Mouse (Mus musculus) neural tube, embryonic 15.5 days (tissue): ENCODE measurements around the gene 1700056E22Rik. TPM values are rescaled to one million over a fixed set of nuclear protein-coding genes. Genes with fewer than 3 reads are reported as not detected.

Source experiments
- ATAC-seq: fragments of 200-750 bp; cut with Nextera tagmentation; 2 replicates; pipeline ENCODE4 v1.8.0; 2017; ENCODE audit warnings: mild to moderate bottlenecking, moderate TSS enrichment, moderate library complexity; ENCODE audit not compliant: low FRiP score
- H3K27ac ChIP-seq: fragments of 300-500 bp; sonication (generic); replicated peaks from 2 replicates; pipeline ENCODE4 v1.5.1; 2015; ENCODE audit warnings: mild to moderate bottlenecking, inconsistent platforms
- H3K27me3 ChIP-seq: fragments of 300-500 bp; sonication (generic); replicated peaks from 2 replicates; pipeline ENCODE4 v1.6.1; 2015; ENCODE audit warnings: inconsistent platforms
- H3K36me3 ChIP-seq: fragments of 300-500 bp; sonication (generic); 2 replicates; pipeline ENCODE4 v1.6.1; 2015; ENCODE audit warnings: inconsistent platforms
- H3K4me1 ChIP-seq: fragments of 300-500 bp; sonication (generic); 2 replicates; pipeline ENCODE4 v1.6.1; 2015; ENCODE audit warnings: inconsistent platforms
- H3K4me2 ChIP-seq: fragments of 300-500 bp; sonication (generic); 2 replicates; pipeline ENCODE4 v1.6.1; 2015; ENCODE audit warnings: inconsistent platforms, mild to moderate bottlenecking, moderate library complexity
- H3K4me3 ChIP-seq: fragments of 300-500 bp; sonication (generic); replicated peaks from 2 replicates; pipeline ENCODE4 v1.5.1; 2015; ENCODE audit warnings: mild to moderate bottlenecking, inconsistent platforms
- H3K9ac ChIP-seq: fragments of 300-500 bp; sonication (generic); replicated peaks from 2 replicates; pipeline ENCODE4 v1.6.1; 2015; ENCODE audit warnings: mild to moderate bottlenecking, inconsistent platforms
- H3K9me3 ChIP-seq: fragments of 300-500 bp; sonication (generic); replicated peaks from 2 replicates; pipeline ENCODE4 v1.6.1; 2016; ENCODE audit warnings: inconsistent platforms
- WGBS: fragments of 180-500 bp; shearing (Covaris S2); methylation state at CpG from one replicate; pipeline ENCODE4 v1.1.7; 2015; ENCODE audit warnings: mixed read lengths; 5-methylcytosine and 5-hydroxymethylcytosine counted together
- polyA plus RNA-seq: library from polyadenylated mRNA; unstranded; fragments of >200 nt; fragmentation: Nextera tagmentation; extraction: Ambion mirVana; gene quantifications from 2 replicates; pipeline ENCODE4 v1.2.1, GENCODE M21; 2015

Gene 1700056E22Rik
- polyA plus RNA-seq, 1 experiment from 2014 or later = 0.91 TPM

- Histone ChIP-seq H3K4me2 (no peak overlapping the region), H3K27me3 (no peaks in the 10 kb centered on the region), H3K36me3 (peaks cover 4% of the 10 kb centered on the region; the same call in 1 of the 2 replicates), H3K4me3 (no peak overlapping the region), H3K4me1 (peaks cover 7% of the 10 kb centered on the region; the same call in 1 of the 2 replicates), H3K9me3 (no peaks in the 10 kb centered on the region), H3K9ac (no peak overlapping the region), H3K27ac (no peak overlapping the region)
- WGBS = 87% methylated on average over 7 of the region's 7 CpGs
- no peak for ATAC-seq
These were observed 30.2 kb upstream of the 1700056E22Rik start for GRCm38 (mm10) chr1:184064306-184064705.

- no peak overlapping the region for H3K27ac ChIP-seq
- no peaks in the 10 kb centered on the region for H3K9me3 ChIP-seq
- H3K4me2 ChIP-seq = no peak overlapping the region
- 87% methylated on average over 1 of the region's 1 CpGs for WGBS
- H3K4me3 ChIP-seq = no peak overlapping the region
- no peak overlapping the region for H3K9ac ChIP-seq
- ATAC-seq = no peak
- H3K27me3 ChIP-seq = no peaks in the 10 kb centered on the region
- H3K4me1 ChIP-seq = peaks cover 7% of the 10 kb centered on the region; the same call in 1 of the 2 replicates
- no peaks in the 10 kb centered on the region for H3K36me3 ChIP-seq
These were observed 27.8 kb upstream of the 1700056E22Rik start for GRCm38 (mm10) chr1:184061901-184062300.

GRCm38 (mm10) chr1:184060828-184061734, 27.0 kb upstream of the 1700056E22Rik start:
- 79% methylated on average over 4 of the region's 4 CpGs for WGBS
- Histone ChIP-seq H3K9ac (no peak overlapping the region), H3K4me1 (peaks cover 6% of the 10 kb centered on the region; the same call in 1 of the 2 replicates), H3K27ac (no peak overlapping the region), H3K27me3 (no peaks in the 10 kb centered on the region), H3K4me2 (no peak overlapping the region), H3K9me3 (no peaks in the 10 kb centered on the region), H3K36me3 (no peaks in the 10 kb centered on the region), H3K4me3 (no peak overlapping the region)
- ATAC-seq = no peak

DNA sequence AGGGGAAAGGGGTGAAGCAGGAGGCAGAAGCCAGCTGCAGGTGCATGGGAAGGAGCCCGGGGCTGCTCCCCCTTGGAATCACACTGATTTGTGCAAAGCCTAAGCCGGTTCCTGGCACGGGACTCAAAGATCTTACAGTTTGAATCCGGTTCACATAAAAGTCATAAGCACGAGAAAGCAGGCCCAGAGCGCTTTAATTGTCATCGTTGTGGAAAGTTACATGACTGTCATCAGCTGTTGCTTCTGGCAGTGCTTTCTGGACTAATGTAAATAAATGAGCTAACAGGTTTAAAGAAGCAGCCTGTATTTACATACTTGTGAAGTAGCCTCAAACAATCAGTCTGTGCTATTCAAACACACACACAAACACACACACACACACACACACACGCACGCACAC, 26.3 kb upstream of the 1700056E22Rik start:
- H3K9me3 ChIP-seq = no peaks in the 10 kb centered on the region
- no peak overlapping the region for H3K4me2 ChIP-seq
- H3K27ac ChIP-seq = no peak overlapping the region
- no peaks in the 10 kb centered on the region for H3K36me3 ChIP-seq
- no peaks in the 10 kb centered on the region for H3K4me1 ChIP-seq
- H3K9ac ChIP-seq = no peak overlapping the region
- whole genome bisulfite sequencing = 73% methylated on average over 9 of the region's 9 CpGs
- ATAC-seq = no peak
- no peak overlapping the region for H3K4me3 ChIP-seq
- no peaks in the 10 kb centered on the region for H3K27me3 ChIP-seq

DNA sequence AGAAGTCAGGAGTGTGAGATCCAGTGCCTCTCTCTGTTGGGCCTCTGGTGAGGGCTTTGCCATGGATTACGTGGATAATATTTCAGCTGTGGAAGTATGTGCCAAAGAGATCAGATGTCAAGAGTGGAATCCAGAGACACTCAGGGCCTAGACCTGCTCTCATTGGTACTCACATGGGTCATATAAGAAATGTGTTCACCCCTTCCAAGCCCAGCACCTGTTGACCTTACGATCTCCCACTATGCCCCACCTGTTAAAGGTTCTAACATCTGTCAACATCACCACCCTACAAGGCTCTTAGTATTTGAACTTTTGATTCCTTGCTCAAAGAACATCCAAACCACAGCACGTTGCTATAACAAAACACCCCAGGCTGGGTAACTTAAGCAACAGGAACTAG, 25.7 kb upstream of the 1700056E22Rik start:
- Histone ChIP-seq H3K4me3 (no peak overlapping the region), H3K9ac (no peak overlapping the region), H3K9me3 (no peaks in the 10 kb centered on the region), H3K4me2 (no peak overlapping the region), H3K4me1 (no peaks in the 10 kb centered on the region), H3K27me3 (no peaks in the 10 kb centered on the region), H3K27ac (no peak overlapping the region), H3K36me3 (no peaks in the 10 kb centered on the region)
- 95% methylated on average over 3 of the region's 3 CpGs for WGBS
- no peak for ATAC-seq

DNA sequence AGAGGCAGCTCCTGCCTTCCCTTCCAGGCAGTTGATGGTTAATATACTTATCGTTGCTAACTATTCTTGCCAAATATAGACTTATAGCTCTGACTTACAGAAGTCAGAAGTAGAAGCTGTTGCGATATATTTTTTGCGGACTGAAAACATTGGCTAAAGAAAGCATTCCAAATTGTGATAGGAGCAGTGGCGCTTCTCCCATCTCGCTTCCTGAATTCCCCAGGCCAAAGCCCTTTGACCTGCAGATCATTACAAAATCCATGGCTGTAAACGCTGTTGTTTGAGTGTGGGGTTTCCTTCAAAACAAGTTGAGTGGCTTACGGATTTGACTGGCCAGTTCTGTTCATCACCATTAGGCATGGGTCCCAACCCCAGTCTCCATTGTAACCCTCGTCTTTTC, 24.1 kb upstream of the 1700056E22Rik start:
- Histone ChIP-seq H3K4me2 (no peak overlapping the region), H3K36me3 (no peaks in the 10 kb centered on the region), H3K4me3 (no peak overlapping the region), H3K27me3 (no peaks in the 10 kb centered on the region), H3K9ac (no peak overlapping the region), H3K9me3 (no peaks in the 10 kb centered on the region), H3K4me1 (no peaks in the 10 kb centered on the region), H3K27ac (no peak overlapping the region)
- no peak for ATAC-seq
- 85% methylated on average over 8 of the region's 8 CpGs for WGBS

- no peaks in the 10 kb centered on the region for H3K27me3 ChIP-seq
- no peaks in the 10 kb centered on the region for H3K36me3 ChIP-seq
- WGBS = 79% methylated on average over 2 of the region's 2 CpGs
- H3K27ac ChIP-seq = no peak overlapping the region
- no peak for ATAC-seq
- no peak overlapping the region for H3K4me3 ChIP-seq
- H3K9ac ChIP-seq = no peak overlapping the region
- no peak overlapping the region for H3K4me2 ChIP-seq
- no peaks in the 10 kb centered on the region for H3K9me3 ChIP-seq
- H3K4me1 ChIP-seq = 0 out of 2 replicates have a peak, but pooled peaks cover 6% of the 10 kb centered on the region
These were observed 20.1 kb upstream of the 1700056E22Rik start for GRCm38 (mm10) chr1:184054176-184054575.

DNA sequence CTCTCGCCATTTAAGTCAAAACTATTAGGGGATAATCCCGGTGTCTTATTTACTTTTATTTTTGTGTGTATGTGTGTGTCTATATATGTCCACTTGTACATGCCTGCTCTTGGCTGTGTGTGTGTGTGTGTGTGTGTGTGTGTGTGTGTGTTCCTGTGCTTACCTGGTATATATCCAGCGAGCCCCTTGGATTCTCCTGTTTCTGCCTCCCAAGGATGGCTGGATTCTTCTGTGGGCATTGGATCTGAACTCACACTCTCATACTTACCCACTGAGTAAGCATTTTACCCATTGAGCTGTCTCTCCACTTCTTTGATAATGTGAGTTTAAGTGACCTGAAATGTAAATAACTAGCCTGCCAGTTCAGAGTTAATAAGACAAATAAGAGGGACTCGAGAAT, 19.6 kb upstream of the 1700056E22Rik start:
- Histone ChIP-seq H3K27me3 (no peaks in the 10 kb centered on the region), H3K27ac (no peak overlapping the region), H3K9ac (no peak overlapping the region), H3K9me3 (no peaks in the 10 kb centered on the region), H3K36me3 (no peaks in the 10 kb centered on the region), H3K4me2 (no peak overlapping the region), H3K4me3 (no peak overlapping the region), H3K4me1 (0 out of 2 replicates have a peak, but pooled peaks cover 6% of the 10 kb centered on the region)
- WGBS = 92% methylated on average over 4 of the region's 4 CpGs
- ATAC-seq = no peak

DNA sequence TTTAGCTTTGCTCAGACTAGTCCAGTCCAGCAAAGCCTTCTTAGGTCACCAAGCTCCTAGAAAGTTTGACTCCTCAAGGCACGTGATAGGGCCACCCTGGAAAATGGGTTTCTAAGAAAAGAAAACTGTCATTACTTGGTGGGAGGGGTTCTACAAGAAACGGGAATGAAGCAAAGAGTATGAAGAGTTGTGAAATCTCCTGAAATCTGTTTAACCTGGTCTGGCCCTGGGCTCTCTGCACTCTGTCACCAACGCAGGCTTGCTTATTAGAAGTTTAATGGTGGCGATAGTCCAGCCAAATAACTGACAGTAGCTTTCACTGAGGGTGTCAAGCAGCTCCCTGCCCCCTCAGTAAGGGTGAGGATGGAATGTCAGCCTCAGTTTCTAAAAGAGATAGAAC, 19.0 kb upstream of the 1700056E22Rik start:
- no peak overlapping the region for H3K4me3 ChIP-seq
- no peaks in the 10 kb centered on the region for H3K36me3 ChIP-seq
- H3K27me3 ChIP-seq = no peaks in the 10 kb centered on the region
- H3K27ac ChIP-seq = no peak overlapping the region
- H3K9me3 ChIP-seq = no peaks in the 10 kb centered on the region
- no peak for ATAC-seq
- 0 out of 2 replicates have a peak, but pooled peaks cover 6% of the 10 kb centered on the region for H3K4me1 ChIP-seq
- 85% methylated on average over 4 of the region's 4 CpGs for WGBS
- H3K9ac ChIP-seq = no peak overlapping the region
- no peak overlapping the region for H3K4me2 ChIP-seq

DNA sequence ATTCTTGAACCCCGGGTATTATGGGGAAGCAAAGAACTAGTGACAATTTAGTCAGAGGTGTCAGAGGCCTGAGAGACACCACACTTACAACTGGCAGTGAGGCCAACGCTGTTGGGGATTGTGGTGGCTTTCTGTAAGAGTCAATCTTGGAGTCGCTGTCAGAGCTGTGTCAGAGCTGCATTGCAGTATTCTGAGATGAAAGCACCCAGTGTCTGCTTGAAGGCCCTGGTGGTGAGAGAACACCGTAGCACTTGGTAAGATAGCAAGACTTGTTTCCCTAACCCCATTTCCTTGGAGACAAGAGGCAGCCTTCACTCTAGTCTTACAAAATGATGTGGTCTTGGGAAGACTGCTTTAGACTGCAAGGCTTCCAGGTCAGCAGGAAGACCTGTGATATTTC, 18.2 kb upstream of the 1700056E22Rik start:
- no peak for ATAC-seq
- Histone ChIP-seq H3K36me3 (no peaks in the 10 kb centered on the region), H3K27me3 (no peaks in the 10 kb centered on the region), H3K4me3 (no peak overlapping the region), H3K9ac (no peak overlapping the region), H3K9me3 (no peaks in the 10 kb centered on the region), H3K4me2 (no peak overlapping the region), H3K4me1 (0 out of 2 replicates have a peak, but pooled peaks cover 6% of the 10 kb centered on the region), H3K27ac (no peak overlapping the region)
- WGBS = 76% methylated on average over 4 of the region's 4 CpGs

DNA sequence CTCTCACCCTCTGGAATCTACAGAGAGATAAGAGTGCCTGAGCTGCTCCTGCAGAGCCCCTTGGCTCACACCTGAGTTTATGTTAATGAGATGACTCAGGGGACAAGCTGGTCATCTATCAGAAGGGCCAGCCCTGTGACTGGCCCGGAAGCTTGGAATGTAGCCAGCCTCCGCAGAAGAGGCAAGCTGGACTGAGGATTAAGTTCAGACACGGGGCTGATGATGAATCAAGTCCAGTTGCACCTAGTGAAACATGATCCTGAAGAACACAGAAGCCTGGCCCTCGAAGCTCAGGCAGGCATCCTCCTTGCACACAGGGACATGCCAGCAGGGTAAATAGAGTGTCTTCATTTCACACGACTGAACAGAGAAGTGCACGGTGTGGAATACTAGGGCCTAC, 17.7 kb upstream of the 1700056E22Rik start:
- Histone ChIP-seq H3K27me3 (no peaks in the 10 kb centered on the region), H3K9ac (no peak overlapping the region), H3K4me1 (0 out of 2 replicates have a peak, but pooled peaks cover 6% of the 10 kb centered on the region), H3K4me3 (no peak overlapping the region), H3K27ac (no peak overlapping the region), H3K9me3 (no peaks in the 10 kb centered on the region), H3K4me2 (no peak overlapping the region), H3K36me3 (no peaks in the 10 kb centered on the region)
- 42% methylated on average over 6 of the region's 6 CpGs for WGBS
- no peak for ATAC-seq

DNA sequence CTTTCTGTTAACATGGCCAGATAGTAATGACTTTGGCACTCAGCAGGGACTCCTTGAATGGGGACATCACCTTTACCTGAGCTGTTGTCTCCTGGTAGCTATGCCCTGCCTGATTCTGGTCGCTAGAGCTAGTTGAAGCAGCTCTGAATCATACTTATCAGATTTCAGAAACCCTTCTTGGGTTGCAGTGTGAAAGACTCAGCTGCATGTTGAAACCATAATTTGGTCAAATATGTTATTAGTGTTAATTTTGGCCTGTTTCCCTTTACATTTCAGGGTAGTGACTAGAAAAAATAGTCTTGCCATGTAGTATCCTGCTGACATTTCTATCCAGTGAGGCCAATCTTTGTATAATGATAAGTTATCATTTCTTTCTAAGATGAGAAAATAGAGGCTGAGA, 17.2 kb upstream of the 1700056E22Rik start:
- WGBS = 88% methylated on average over 1 of the region's 1 CpGs
- H3K4me3 ChIP-seq = no peak overlapping the region
- H3K4me2 ChIP-seq = no peak overlapping the region
- no peak overlapping the region for H3K27ac ChIP-seq
- 0 out of 2 replicates have a peak, but pooled peaks cover 6% of the 10 kb centered on the region for H3K4me1 ChIP-seq
- no peak for ATAC-seq
- no peak overlapping the region for H3K9ac ChIP-seq
- H3K36me3 ChIP-seq = no peaks in the 10 kb centered on the region
- no peaks in the 10 kb centered on the region for H3K27me3 ChIP-seq
- H3K9me3 ChIP-seq = no peaks in the 10 kb centered on the region
